Mouse (Mus musculus) neural tube, embryonic 14.5 days (tissue): Measurements from ENCODE around the gene Bola3. TPM values are rescaled to one million over a fixed set of nuclear protein-coding genes. Genes with fewer than 3 reads are reported as not detected.

Experiments used
- ATAC-seq: fragments of 200-750 bp; cut with Nextera tagmentation; 2 replicates; pipeline ENCODE4 v1.8.0; 2017; ENCODE audit warnings: low read depth, mild to moderate bottlenecking, moderate TSS enrichment, moderate library complexity
- H3K27ac ChIP-seq: fragments of 300-500 bp; sonication (generic); 2 replicates; pipeline ENCODE4 v1.5.1; 2014; ENCODE audit warnings: low read depth, mild to moderate bottlenecking, control low read depth, low read length, moderate library complexity, mixed read lengths
- H3K27me3 ChIP-seq: fragments of 300-500 bp; sonication (generic); 2 replicates; pipeline ENCODE4 v1.6.1; 2014; ENCODE audit warnings: low read length; ENCODE audit not compliant: control insufficient read depth, insufficient read depth
- H3K36me3 ChIP-seq: fragments of 300-500 bp; sonication (generic); 2 replicates; pipeline ENCODE4 v1.6.1; 2014; ENCODE audit warnings: low read length, mixed read lengths; ENCODE audit not compliant: control insufficient read depth, insufficient read depth
- H3K4me1 ChIP-seq: fragments of 300-500 bp; sonication (generic); 2 replicates; pipeline ENCODE4 v1.6.1; 2014; ENCODE audit warnings: low read length; ENCODE audit not compliant: control insufficient read depth, insufficient read depth
- H3K4me2 ChIP-seq: fragments of 300-500 bp; sonication (generic); 2 replicates; pipeline ENCODE4 v1.6.1; 2014; ENCODE audit warnings: mild to moderate bottlenecking, low read depth, low read length, control low read depth
- H3K4me3 ChIP-seq: fragments of 300-500 bp; sonication (generic); 2 replicates; pipeline ENCODE4 v1.5.1; 2014; ENCODE audit warnings: low read depth, low read length, control low read depth, mixed read lengths
- H3K9ac ChIP-seq: fragments of 300-500 bp; sonication (generic); replicated peaks from 2 replicates; pipeline ENCODE4 v1.6.1; 2014; ENCODE audit warnings: low read depth, mild to moderate bottlenecking, control low read depth, low read length, mixed read lengths
- H3K9me3 ChIP-seq: fragments of 300-500 bp; sonication (generic); 2 replicates; pipeline ENCODE4 v1.6.1; 2016; ENCODE audit warnings: low read length; ENCODE audit not compliant: control insufficient read depth
- WGBS: fragments of 180-500 bp; shearing (Covaris S2); extraction: QIAGEN DNeasy Blood & Tissue Kit; methylation state at CpG from one replicate; pipeline ENCODE4 v1.1.7; 2014; 5-methylcytosine and 5-hydroxymethylcytosine counted together
- polyA plus RNA-seq: library from polyadenylated mRNA; unstranded; fragments of >200 nt; fragmentation: Nextera tagmentation; extraction: Ambion mirVana; gene quantifications from 2 replicates; pipeline ENCODE4 v1.2.1, GENCODE M21; 2014

Gene Bola3
- polyA plus RNA-seq, 1 experiment from 2014 or later: 57.5 TPM

- no peaks in the 10 kb centered on the region for H3K27me3 ChIP-seq
- ATAC-seq: no peak
- 2% methylated on average over 10 of the region's 10 CpGs for WGBS
- H3K9me3 ChIP-seq: no peaks in the 10 kb centered on the region
- H3K9ac ChIP-seq: no peak overlapping the region
- no peak overlapping the region for H3K27ac ChIP-seq
- peak overlapping the region; percentile 70 for H3K4me2 ChIP-seq
- peaks cover 7% of the 10 kb centered on the region; the same call in 1 of the 2 replicates for H3K36me3 ChIP-seq
- H3K4me3 ChIP-seq: peak overlapping the region; percentile 93
- H3K4me1 ChIP-seq: peaks cover 14% of the 10 kb centered on the region
Observed at GRCm38 (mm10) chr6:83316022-83316421, 32.9 kb upstream of the Bola3 start.

GRCm38 (mm10) chr6:83317108-83317741, 31.7 kb upstream of the Bola3 start:
- no peaks in the 10 kb centered on the region for H3K36me3 ChIP-seq
- H3K4me3 ChIP-seq: peak overlapping the region; percentile 93
- no peaks in the 10 kb centered on the region for H3K27me3 ChIP-seq
- H3K9me3 ChIP-seq: no peaks in the 10 kb centered on the region
- peak overlapping the region; percentile 78 for H3K27ac ChIP-seq
- peak overlapping the region; percentile 80 for H3K9ac ChIP-seq
- WGBS: under 1% methylated on average over 52 of the region's 52 CpGs
- H3K4me1 ChIP-seq: peaks cover 14% of the 10 kb centered on the region
- ATAC-seq: peak; percentile 100
- H3K4me2 ChIP-seq: peak overlapping the region; percentile 70

GRCm38 (mm10) chr6:83321927-83322326, 27.0 kb upstream of the Bola3 start:
- Histone ChIP-seq H3K4me3 (no peak overlapping the region), H3K4me2 (no peak overlapping the region), H3K36me3 (no peaks in the 10 kb centered on the region), H3K9me3 (no peaks in the 10 kb centered on the region), H3K27ac (no peak overlapping the region), H3K27me3 (no peaks in the 10 kb centered on the region), H3K4me1 (peaks cover 3% of the 10 kb centered on the region), H3K9ac (no peak overlapping the region)
- ATAC-seq: no peak
- WGBS: 85% methylated on average over 1 of the region's 1 CpGs

GRCm38 (mm10) chr6:83322794-83323193, 26.2 kb upstream of the Bola3 start:
- H3K4me3 ChIP-seq: no peak overlapping the region
- no peaks in the 10 kb centered on the region for H3K9me3 ChIP-seq
- no peak overlapping the region for H3K27ac ChIP-seq
- H3K36me3 ChIP-seq: no peaks in the 10 kb centered on the region
- H3K27me3 ChIP-seq: no peaks in the 10 kb centered on the region
- H3K4me1 ChIP-seq: peaks cover 6% of the 10 kb centered on the region
- no peak overlapping the region for H3K4me2 ChIP-seq
- H3K9ac ChIP-seq: no peak overlapping the region
- no peak for ATAC-seq
- WGBS: 81% methylated on average over 2 of the region's 2 CpGs

- no peak overlapping the region for H3K4me3 ChIP-seq
- 69% methylated on average over 8 of the region's 8 CpGs for WGBS
- ATAC-seq: no peak
- no peak overlapping the region for H3K9ac ChIP-seq
- H3K27ac ChIP-seq: no peak overlapping the region
- H3K27me3 ChIP-seq: no peaks in the 10 kb centered on the region
- H3K36me3 ChIP-seq: no peaks in the 10 kb centered on the region
- H3K9me3 ChIP-seq: no peaks in the 10 kb centered on the region
- no peak overlapping the region for H3K4me2 ChIP-seq
- H3K4me1 ChIP-seq: peaks cover 6% of the 10 kb centered on the region
Observed at GRCm38 (mm10) chr6:83323652-83324419, 25.1 kb upstream of the Bola3 start.

GRCm38 (mm10) chr6:83325525-83326393, 23.2 kb upstream of the Bola3 start, which contains the start of the genes Mthfd2 and Mob1a:
TSS of gene Mthfd2 (minus strand) at chr6:83325908.
TSS of gene Mob1a (plus strand) at chr6:83326016.
- no peaks in the 10 kb centered on the region for H3K9me3 ChIP-seq
- H3K9ac ChIP-seq: peak within 1 kb of the TSS; percentile 79
- WGBS: 1% methylated on average over 65 of the region's 65 CpGs

GRCm38 (mm10) chr6:83326394-83326736, 22.6 kb upstream of the Bola3 start:
- no peaks in the 10 kb centered on the region for H3K9me3 ChIP-seq
- peaks cover 6% of the 10 kb centered on the region for H3K4me1 ChIP-seq
- peak overlapping the region; percentile 71 for H3K27ac ChIP-seq
- WGBS: 9% methylated on average over 6 of the region's 6 CpGs
- peak overlapping the region; percentile 79 for H3K9ac ChIP-seq
- no peaks in the 10 kb centered on the region for H3K27me3 ChIP-seq
- H3K36me3 ChIP-seq: peaks cover 14% of the 10 kb centered on the region
- H3K4me2 ChIP-seq: peak overlapping the region; percentile 54
- ATAC-seq: no peak
- H3K4me3 ChIP-seq: peak overlapping the region; percentile 74

More at GRCm38 (mm10) chr6:83325525-83326393, 23.2 kb upstream of the Bola3 start, which contains the start of the genes Mthfd2 and Mob1a:
- Histone ChIP-seq H3K4me3 (peak within 1 kb of the TSS; percentile 74), H3K36me3 (peaks cover 8% of the 10 kb centered on the region), H3K27ac (peak within 1 kb of the TSS; percentile 71), H3K4me1 (peaks cover 6% of the 10 kb centered on the region), H3K27me3 (no peaks in the 10 kb centered on the region), H3K4me2 (peak within 1 kb of the TSS; percentile 54)
- peak; percentile 98 for ATAC-seq

- H3K4me1 ChIP-seq: peaks cover 6% of the 10 kb centered on the region
- ATAC-seq: no peak
- H3K4me3 ChIP-seq: peak overlapping the region; percentile 74
- peak overlapping the region; percentile 54 for H3K4me2 ChIP-seq
- WGBS: 68% methylated on average over 6 of the region's 6 CpGs
- H3K27ac ChIP-seq: no peak overlapping the region
- peak overlapping the region; percentile 79 for H3K9ac ChIP-seq
- H3K27me3 ChIP-seq: no peaks in the 10 kb centered on the region
- H3K9me3 ChIP-seq: no peaks in the 10 kb centered on the region
- H3K36me3 ChIP-seq: peaks cover 18% of the 10 kb centered on the region
Observed at GRCm38 (mm10) chr6:83326761-83327160, 22.2 kb upstream of the Bola3 start.
